Mouse (Mus musculus) myocyte (in vitro differentiated cells): ENCODE data around the gene Ifitm10. TPM values are rescaled to one million over a fixed set of nuclear protein-coding genes. Genes with fewer than 3 reads are reported as not detected.

Source experiments
- H3K27me3 ChIP-seq: one replicate; pipeline ENCODE4 v1.6.1; 2011; ENCODE audit not compliant: control insufficient read depth, insufficient read depth, insufficient read length
- H3K36me3 ChIP-seq: one replicate; pipeline ENCODE4 v1.6.1; 2011; ENCODE audit not compliant: control insufficient read depth, insufficient read depth
- H3K4me2 ChIP-seq: one replicate; pipeline ENCODE4 v1.6.1; 2011; ENCODE audit warnings: low read depth, control low read depth
- H3K4me3 ChIP-seq: one replicate; pipeline ENCODE4 v1.5.1; 2011; ENCODE audit warnings: mild to moderate bottlenecking, control low read depth, moderate library complexity
- H3K79me2 ChIP-seq: one replicate; pipeline ENCODE4 v1.6.1; 2011; ENCODE audit not compliant: control insufficient read depth, insufficient read depth
- H3ac ChIP-seq: one replicate; pipeline ENCODE4 v1.6.1; 2011; ENCODE audit not compliant: control insufficient read depth, insufficient read length
- CEBPB ChIP-seq: IDR thresholded peaks from 2 replicates; pipeline ENCODE4 v1.6.1; 2011; ENCODE audit warnings: mild to moderate bottlenecking, moderate library complexity; ENCODE audit not compliant: poor library complexity, insufficient read depth, severe bottlenecking
- E2F4 ChIP-seq: IDR thresholded peaks from one replicate; pipeline ENCODE4 v1.6.1; 2011; ENCODE audit warnings: mild to moderate bottlenecking, control low read depth, moderate library complexity; ENCODE audit not compliant: insufficient read depth
- MAX ChIP-seq: IDR thresholded peaks from one replicate; pipeline ENCODE4 v1.6.1; 2011; ENCODE audit warnings: low read depth, mild to moderate bottlenecking, control low read depth
- MYOD1 ChIP-seq, 3 experiments: IDR thresholded peaks; one replicate each; pipeline ENCODE4 v1.6.1; 2011; ENCODE audit warnings: control low read depth in 2 of 3, low read depth in 2 of 3, mild to moderate bottlenecking in 2 of 3, moderate library complexity in 1 of 3; ENCODE audit not compliant: insufficient read length in 2 of 3, control insufficient read depth in 1 of 3
- MYOG ChIP-seq, 3 experiments: IDR thresholded peaks; one replicate each; pipeline ENCODE4 v1.6.1; 2011; ENCODE audit warnings: control low read depth in 2 of 3, low read depth in 2 of 3, mild to moderate bottlenecking in 2 of 3; ENCODE audit not compliant: insufficient read length in 2 of 3, control insufficient read depth in 1 of 3, insufficient read depth in 1 of 3
- POLR2A ChIP-seq: IDR thresholded peaks from one replicate; pipeline ENCODE4 v1.6.1; 2011; ENCODE audit warnings: low read depth, mild to moderate bottlenecking, control low read depth, moderate library complexity; ENCODE audit not compliant: insufficient read length
- POLR2AphosphoS2 ChIP-seq: IDR thresholded peaks from one replicate; pipeline ENCODE4 v1.6.1; 2011; ENCODE audit warnings: low read depth, control low read depth; ENCODE audit not compliant: insufficient read length
- REST ChIP-seq: IDR thresholded peaks from one replicate; pipeline ENCODE4 v1.6.1; 2011; ENCODE audit warnings: mild to moderate bottlenecking, control low read depth, moderate library complexity; ENCODE audit not compliant: insufficient read depth, insufficient read length
- SRF ChIP-seq: IDR thresholded peaks from one replicate; pipeline ENCODE4 v1.6.1; 2011; ENCODE audit warnings: low read depth; ENCODE audit not compliant: control insufficient read depth, insufficient read length
- TCF12 ChIP-seq: IDR thresholded peaks from one replicate; pipeline ENCODE4 v1.6.1; 2011; ENCODE audit warnings: mild to moderate bottlenecking, control low read depth; ENCODE audit not compliant: poor library complexity, insufficient read depth, severe bottlenecking
- TCF3 ChIP-seq: IDR thresholded peaks from one replicate; pipeline ENCODE4 v1.6.1; 2011; ENCODE audit warnings: low read depth, control low read depth; ENCODE audit not compliant: insufficient read length
- USF1 ChIP-seq: IDR thresholded peaks from one replicate; pipeline ENCODE4 v1.6.1; 2011; ENCODE audit warnings: low read depth, mild to moderate bottlenecking, control low read depth, moderate library complexity
- polyA plus RNA-seq: library from polyadenylated mRNA; unstranded; fragments of >200 nt; fragmentation: generic; extraction: Trizol; gene quantifications from one replicate; pipeline ENCODE4 v1.2.1, GENCODE M21; 2012; ENCODE audit warnings: missing spikeins

Ifitm10 gene
- polyA plus RNA-seq, 1 experiment = 5.4 TPM

GRCm38 (mm10) chr7:142382567-142382966 is 9.0 kb upstream of the Ifitm10 start, which contains the start of gene Gm49369:
TSS of gene Gm49369 (minus strand) at chr7:142382667.
- no peak for TF ChIP-seq TCF3
- TF ChIP-seq SRF = no peak
- TF ChIP-seq TCF12 = no peak
- no peak for TF ChIP-seq MYOD1 (IDR thresholded peaks at IDR 0.05; ENCODE audit: control insufficient read depth in 1 of 3, insufficient read length in 2 of 3, low read depth in 2 of 3)
- TF ChIP-seq POLR2A = no peak
- no peak for TF ChIP-seq REST
- no peak for TF ChIP-seq CEBPB
- TF ChIP-seq MAX = no peak
- TF ChIP-seq MYOG (IDR thresholded peaks at IDR 0.05; ENCODE audit: control insufficient read depth in 1 of 3, insufficient read depth in 1 of 3, insufficient read length in 2 of 3, low read depth in 2 of 3) = no peak
- no peak for TF ChIP-seq E2F4
- no peak for TF ChIP-seq USF1
- no peak for TF ChIP-seq POLR2AphosphoS2
- no peak within 1 kb of the TSS for H3K4me2 ChIP-seq
- no peak within 1 kb of the TSS for H3K4me3 ChIP-seq
- H3ac ChIP-seq = no peak within 1 kb of the TSS
- peaks cover 52% of the 10 kb centered on the region for H3K36me3 ChIP-seq
- peaks cover 35% of the 10 kb centered on the region for H3K79me2 ChIP-seq
- no peaks in the 10 kb centered on the region for H3K27me3 ChIP-seq

DNA sequence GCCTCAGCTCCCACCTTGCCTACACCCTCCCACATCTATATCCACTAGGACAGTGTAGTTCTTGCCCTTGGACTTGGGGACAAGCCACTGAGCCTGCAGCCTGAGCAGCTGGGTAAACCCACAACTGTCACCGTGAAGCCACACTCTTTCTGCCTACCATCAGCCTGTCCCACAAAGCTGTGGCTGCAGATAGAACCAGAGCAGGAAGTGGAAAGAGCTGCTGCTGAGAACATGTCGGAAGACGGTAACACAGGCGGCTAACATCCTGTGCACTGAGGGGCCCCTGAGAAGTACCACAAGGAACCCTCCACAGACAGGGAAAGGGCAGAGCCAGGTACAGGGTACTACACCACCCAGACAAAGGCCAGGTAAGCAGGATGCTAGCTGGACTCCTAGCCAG is 7.6 kb upstream of the Ifitm10 start:
- Histone ChIP-seq H3K36me3 (peaks cover 57% of the 10 kb centered on the region), H3K79me2 (peaks cover 21% of the 10 kb centered on the region), H3K27me3 (no peaks in the 10 kb centered on the region), H3ac (no peak overlapping the region), H3K4me3 (no peak overlapping the region), H3K4me2 (no peak overlapping the region)
- TF ChIP-seq TCF3 (no peak), MAX (no peak), TCF12 (no peak), CEBPB (no peak), USF1 (no peak), E2F4 (no peak), POLR2AphosphoS2 (no peak), MYOD1 (IDR thresholded peaks at IDR 0.05; ENCODE audit: control insufficient read depth in 1 of 3, insufficient read length in 2 of 3, low read depth in 2 of 3) (no peak), SRF (no peak), MYOG (IDR thresholded peaks at IDR 0.05; ENCODE audit: control insufficient read depth in 1 of 3, insufficient read depth in 1 of 3, insufficient read length in 2 of 3, low read depth in 2 of 3) (no peak), POLR2A (no peak), REST (no peak)

DNA sequence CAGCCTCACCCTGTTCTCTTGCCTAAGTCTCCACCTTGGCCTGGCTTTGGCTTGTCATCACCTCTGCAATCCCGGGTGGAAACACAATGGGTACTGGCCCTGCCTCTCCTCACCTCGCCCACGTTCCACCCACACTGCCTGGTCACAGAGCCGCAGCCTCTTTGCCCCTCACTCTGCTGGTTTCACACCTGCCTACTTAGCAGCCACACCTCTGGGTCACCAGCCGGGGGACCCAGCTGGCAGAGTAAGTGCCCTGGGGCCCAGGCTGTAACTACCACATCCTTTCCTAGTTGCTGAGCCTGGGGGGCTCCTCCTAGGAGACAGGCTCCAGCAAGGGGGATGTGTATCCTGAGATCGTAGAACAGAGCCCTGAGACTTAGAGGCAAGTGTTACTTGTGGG is 5.6 kb upstream of the Ifitm10 start:
- Histone ChIP-seq H3ac (no peak overlapping the region), H3K4me2 (no peak overlapping the region), H3K79me2 (peaks cover 1% of the 10 kb centered on the region), H3K36me3 (peaks cover 49% of the 10 kb centered on the region), H3K4me3 (no peak overlapping the region), H3K27me3 (no peaks in the 10 kb centered on the region)
- TF ChIP-seq TCF12 = no peak
- no peak for TF ChIP-seq MAX
- no peak for TF ChIP-seq TCF3
- no peak for TF ChIP-seq USF1
- TF ChIP-seq CEBPB = no peak
- TF ChIP-seq POLR2A = no peak
- TF ChIP-seq SRF = no peak
- no peak for TF ChIP-seq REST
- TF ChIP-seq POLR2AphosphoS2 = no peak
- TF ChIP-seq MYOD1 (IDR thresholded peaks at IDR 0.05; ENCODE audit: control insufficient read depth in 1 of 3, insufficient read length in 2 of 3, low read depth in 2 of 3) = no peak
- TF ChIP-seq E2F4 = no peak

- H3K79me2 ChIP-seq = no peaks in the 10 kb centered on the region
- no peak overlapping the region for H3K4me2 ChIP-seq
- TF ChIP-seq REST (no peak), MYOG (IDR thresholded peaks at IDR 0.05; ENCODE audit: control insufficient read depth in 1 of 3, insufficient read depth in 1 of 3, insufficient read length in 2 of 3, low read depth in 2 of 3) (no peak), POLR2AphosphoS2 (no peak), USF1 (no peak), MAX (no peak), CEBPB (no peak), MYOD1 (IDR thresholded peaks at IDR 0.05; ENCODE audit: control insufficient read depth in 1 of 3, insufficient read length in 2 of 3, low read depth in 2 of 3) (no peak), E2F4 (no peak), TCF3 (no peak), POLR2A (no peak), SRF (no peak), TCF12 (no peak)
- H3ac ChIP-seq = no peak overlapping the region
- H3K4me3 ChIP-seq = no peak overlapping the region
- no peaks in the 10 kb centered on the region for H3K27me3 ChIP-seq
- H3K36me3 ChIP-seq = peaks cover 34% of the 10 kb centered on the region
Measured at GRCm38 (mm10) chr7:142377233-142377925, 3.8 kb upstream of the Ifitm10 start.
